Mouse (Mus musculus) cortical plate, adult 2 months (tissue): ENCODE results near the gene Six1. TPM values are rescaled to one million over a fixed set of nuclear protein-coding genes. Genes with fewer than 3 reads are reported as not detected.
"Not testable (repeated sequence)": the region's sequence is repeated elsewhere in the genome, so short reads cannot be mapped to it uniquely, and the experiment has no call there.

Experiments used
- H3K27ac ChIP-seq: fragments of 200-500 bp; 2 replicates; pipeline ENCODE4 v1.5.1; 2012; ENCODE audit warnings: low read length, control low read depth, inconsistent platforms; ENCODE audit not compliant: insufficient read depth
- H3K4me1 ChIP-seq: fragments of 200-500 bp; 2 replicates; pipeline ENCODE4 v1.6.1; 2011; ENCODE audit warnings: low read length; ENCODE audit not compliant: control insufficient read depth, insufficient read depth
- H3K4me3 ChIP-seq: fragments of 200-500 bp; 2 replicates; pipeline ENCODE4 v1.5.1; 2011; ENCODE audit warnings: mild to moderate bottlenecking, low read length, control low read depth; ENCODE audit not compliant: insufficient read depth
- CTCF ChIP-seq: fragments of 200-500 bp; IDR thresholded peaks from 2 replicates; pipeline ENCODE4 v1.5.1; 2011; ENCODE audit warnings: mild to moderate bottlenecking, control low read depth, low read length; ENCODE audit not compliant: insufficient read depth; ENCODE audit errors: extremely low read depth
- POLR2A ChIP-seq: fragments of 200-500 bp; IDR thresholded peaks from 2 replicates; pipeline ENCODE4 v1.6.1; 2011; ENCODE audit warnings: mild to moderate bottlenecking, low read length, control low read depth; ENCODE audit not compliant: insufficient read depth; ENCODE audit errors: extremely low read depth
- polyA plus RNA-seq: library from polyadenylated mRNA; depleted of rRNA; stranded (reverse); fragments of >200 nt; gene quantifications from 2 replicates; pipeline ENCODE4 v1.2.3, GENCODE M21; 2012; rRNA removed

Six1 gene
- polyA plus RNA-seq, 1 experiment, result 0.44 TPM

DNA sequence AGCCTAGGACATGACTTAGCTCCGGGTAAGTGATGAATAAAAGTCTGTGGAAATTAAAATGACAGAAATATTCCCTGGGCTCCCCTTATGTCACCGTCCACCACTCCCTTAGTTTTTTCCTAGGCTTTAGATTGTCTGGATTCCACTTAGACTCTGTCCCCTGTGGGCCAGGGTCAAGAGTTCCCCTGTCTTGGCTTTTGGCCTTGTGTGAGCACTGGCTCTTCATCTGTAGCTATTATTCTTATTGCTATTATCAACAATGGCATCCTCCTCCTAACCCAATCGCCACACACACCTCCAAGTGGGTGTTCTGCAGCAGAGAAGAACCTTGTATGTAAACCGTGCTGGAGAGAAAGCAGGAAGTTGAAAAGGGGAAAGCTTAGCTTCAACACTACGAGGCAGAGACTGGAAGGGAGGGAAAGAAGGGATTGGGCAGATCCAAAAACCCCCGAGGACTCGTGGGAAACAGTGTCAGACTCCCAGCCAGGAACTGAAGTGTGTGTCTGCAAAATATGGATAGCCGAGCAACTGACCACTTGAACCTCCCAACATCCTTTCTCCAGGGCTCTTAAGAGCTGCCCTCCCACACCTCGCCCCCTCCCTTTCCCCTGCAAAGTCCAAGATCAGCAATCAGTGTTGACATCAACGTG lies 41.4 kb downstream of the Six1 start:
- no peaks in the 10 kb centered on the region for H3K4me1 ChIP-seq
- no peak overlapping the region for H3K27ac ChIP-seq
- H3K4me3 ChIP-seq, result no peak overlapping the region
- TF ChIP-seq POLR2A, result no peak
- no peak for TF ChIP-seq CTCF

- not testable (repeated sequence) for H3K4me1 ChIP-seq, H3K4me3 ChIP-seq, H3K27ac ChIP-seq
These were observed 50.8 kb downstream of the Six1 start for GRCm38 (mm10) chr12:73002903-73003302.

GRCm38 (mm10) chr12:73002281-73002680 lies 51.4 kb downstream of the Six1 start:
- H3K4me1 ChIP-seq, H3K4me3 ChIP-seq, H3K27ac ChIP-seq: not testable (repeated sequence)

GRCm38 (mm10) chr12:72998105-72999001 lies 55.3 kb downstream of the Six1 start:
- TF ChIP-seq CTCF, result no peak
- no peak for TF ChIP-seq POLR2A
- no peak overlapping the region for H3K27ac ChIP-seq
- H3K4me3 ChIP-seq, result no peak overlapping the region
- no peaks in the 10 kb centered on the region for H3K4me1 ChIP-seq

- TF ChIP-seq CTCF (no peak), POLR2A (no peak)
- no peak overlapping the region for H3K27ac ChIP-seq
- H3K4me3 ChIP-seq, result no peak overlapping the region
- H3K4me1 ChIP-seq, result no peaks in the 10 kb centered on the region
These were observed 57.0 kb downstream of the Six1 start for GRCm38 (mm10) chr12:72996646-72997045.

Other genes starting within 250 kb of the Six1 start
- not detected in 2 replicates for gene Six6, start 114.0 kb downstream of the Six1 start, polyA plus RNA-seq
- 25.3 and 27.4 TPM in 2 replicates for gene 4930447C04Rik, start 113.1 kb downstream of the Six1 start, polyA plus RNA-seq
- 0.78 and 0.84 TPM in 2 replicates for gene Six4, start 59.6 kb upstream of the Six1 start, polyA plus RNA-seq
- 15.3 and 16.9 TPM in 2 replicates for gene Mnat1, start 69.8 kb upstream of the Six1 start, polyA plus RNA-seq
- 15.6 and 17.7 TPM in 2 replicates for gene Trmt5, start 232.8 kb upstream of the Six1 start, polyA plus RNA-seq
- gene Slc38a6, start 232.9 kb upstream of the Six1 start, polyA plus RNA-seq, result 23.0 and 25.9 TPM in 2 replicates